Mouse (Mus musculus): ENCODE results near the gene Ly6g5b. TPM values are rescaled to one million over a fixed set of nuclear protein-coding genes. Genes with fewer than 3 reads are reported as not detected.

Ly6g5b gene
- polyA plus RNA-seq, 1 experiment from 2014 or later: 1.1 TPM

- Histone ChIP-seq H3K27me3 (0 out of 2 replicates have a peak, but pooled peaks cover 5% of the 10 kb centered on the region), H3K9ac (no peak overlapping the region)
- 80% methylated on average over 16 of the region's 16 CpGs for WGBS
Observed at GRCm38 (mm10) chr17:35082841-35083576, 32.2 kb downstream of the Ly6g5b start.

GRCm38 (mm10) chr17:35080710-35081109 is 34.5 kb downstream of the Ly6g5b start:
- H3K27ac ChIP-seq: no peak overlapping the region
- peaks cover 18% of the 10 kb centered on the region for H3K4me1 ChIP-seq
- H3K4me2 ChIP-seq (replicated peaks): no peak overlapping the region
- no peak overlapping the region for H3K9ac ChIP-seq
- H3K27me3 ChIP-seq: peaks cover 11% of the 10 kb centered on the region; the same call in 1 of the 2 replicates
- H3K4me3 ChIP-seq: no peak overlapping the region
- no peak for ATAC-seq (ENCODE audit: low FRiP score, low read depth)
- 87% methylated on average over 4 of the region's 4 CpGs for WGBS
- H3K9me3 ChIP-seq: no peaks in the 10 kb centered on the region; the same call in 1 of the 2 replicates
- no peaks in the 10 kb centered on the region for H3K36me3 ChIP-seq

More at GRCm38 (mm10) chr17:35082841-35083576, 32.2 kb downstream of the Ly6g5b start:
- Histone ChIP-seq H3K4me2 (replicated peaks) (no peak overlapping the region), H3K9me3 (no peaks in the 10 kb centered on the region), H3K36me3 (no peaks in the 10 kb centered on the region), H3K4me3 (no peak overlapping the region), H3K27ac (no peak overlapping the region), H3K4me1 (0 out of 2 replicates have a peak, but pooled peaks cover 1% of the 10 kb centered on the region)
- ATAC-seq (ENCODE audit: low FRiP score, low read depth): no peak

- no peak for ATAC-seq (ENCODE audit: low FRiP score, low read depth)
- Histone ChIP-seq H3K36me3 (no peaks in the 10 kb centered on the region), H3K9me3 (no peaks in the 10 kb centered on the region; the same call in 1 of the 2 replicates), H3K27me3 (peaks cover 11% of the 10 kb centered on the region; the same call in 1 of the 2 replicates), H3K9ac (0 out of 2 replicates have a peak overlapping the region, but pooled peaks have one; percentile 4), H3K27ac (no peak overlapping the region), H3K4me3 (no peak overlapping the region), H3K4me1 (peaks cover 18% of the 10 kb centered on the region), H3K4me2 (replicated peaks) (no peak overlapping the region)
- WGBS: 39% methylated on average over 6 of the region's 6 CpGs
Observed at GRCm38 (mm10) chr17:35080248-35080647, 35.0 kb downstream of the Ly6g5b start.

- no peak overlapping the region for H3K27ac ChIP-seq
- H3K4me3 ChIP-seq: no peak overlapping the region
- H3K4me2 ChIP-seq (replicated peaks): no peak overlapping the region
- H3K4me1 ChIP-seq: peaks cover 18% of the 10 kb centered on the region
- H3K36me3 ChIP-seq: no peaks in the 10 kb centered on the region
- 74% methylated on average over 9 of the region's 9 CpGs for WGBS
- ATAC-seq (ENCODE audit: low FRiP score, low read depth): no peak
- H3K9me3 ChIP-seq: no peaks in the 10 kb centered on the region; the same call in 1 of the 2 replicates
- 0 out of 2 replicates have a peak overlapping the region, but pooled peaks have one; percentile 4 for H3K9ac ChIP-seq
- H3K27me3 ChIP-seq: peaks cover 11% of the 10 kb centered on the region; the same call in 1 of the 2 replicates
Observed at GRCm38 (mm10) chr17:35079778-35080177, 35.5 kb downstream of the Ly6g5b start.

GRCm38 (mm10) chr17:35077786-35078233 is 37.4 kb downstream of the Ly6g5b start, which contains the start of gene Ly6g6d:
Ly6g6d (minus strand) TSS chr17:35078065.
- H3K27me3 ChIP-seq: peaks cover 11% of the 10 kb centered on the region; the same call in 1 of the 2 replicates
- H3K4me3 ChIP-seq: no peak within 1 kb of the TSS
- no peaks in the 10 kb centered on the region; the same call in 1 of the 2 replicates for H3K9me3 ChIP-seq
- H3K27ac ChIP-seq: no peak within 1 kb of the TSS
- peak within 1 kb of the TSS; percentile 43; the same call in 1 of the 2 replicates for H3K9ac ChIP-seq
- H3K4me2 ChIP-seq (replicated peaks): peak within 1 kb of the TSS; percentile 41
- H3K36me3 ChIP-seq: no peaks in the 10 kb centered on the region
- WGBS: 15% methylated on average over 14 of the region's 14 CpGs
- H3K4me1 ChIP-seq: peaks cover 26% of the 10 kb centered on the region
- ATAC-seq (ENCODE audit: low FRiP score, low read depth): no peak

- Histone ChIP-seq H3K9ac (no peak overlapping the region), H3K4me3 (no peak overlapping the region), H3K36me3 (no peaks in the 10 kb centered on the region), H3K4me1 (peaks cover 26% of the 10 kb centered on the region), H3K4me2 (replicated peaks) (peak overlapping the region; percentile 41), H3K9me3 (no peaks in the 10 kb centered on the region; the same call in 1 of the 2 replicates), H3K27me3 (peaks cover 11% of the 10 kb centered on the region; the same call in 1 of the 2 replicates), H3K27ac (no peak overlapping the region)
- no peak for ATAC-seq (ENCODE audit: low FRiP score, low read depth)
- WGBS: 29% methylated on average over 2 of the region's 2 CpGs
Observed at GRCm38 (mm10) chr17:35077285-35077684, 37.9 kb downstream of the Ly6g5b start.

GRCm38 (mm10) chr17:35076507-35077176 is 38.6 kb downstream of the Ly6g5b start, which contains the start of gene Ly6g6e:
Ly6g6e (plus strand) TSS chr17:35076902.
- Histone ChIP-seq H3K9me3 (no peaks in the 10 kb centered on the region; the same call in 1 of the 2 replicates), H3K27me3 (peaks cover 11% of the 10 kb centered on the region; the same call in 1 of the 2 replicates), H3K4me1 (peaks cover 26% of the 10 kb centered on the region), H3K36me3 (no peaks in the 10 kb centered on the region), H3K27ac (no peak within 1 kb of the TSS), H3K4me3 (no peak within 1 kb of the TSS), H3K4me2 (replicated peaks) (peak within 1 kb of the TSS; percentile 41), H3K9ac (peak within 1 kb of the TSS; percentile 43; the same call in 1 of the 2 replicates)
- ATAC-seq (ENCODE audit: low FRiP score, low read depth): no peak
- 19% methylated on average over 10 of the region's 10 CpGs for WGBS

- no peak overlapping the region for H3K4me3 ChIP-seq
- no peaks in the 10 kb centered on the region; the same call in 1 of the 2 replicates for H3K9me3 ChIP-seq
- WGBS: 30% methylated on average over 17 of the region's 17 CpGs
- ATAC-seq (ENCODE audit: low FRiP score, low read depth): no peak
- H3K4me2 ChIP-seq (replicated peaks): 0 out of 2 replicates have a peak overlapping the region, but pooled peaks have one; percentile 16
- H3K27ac ChIP-seq: no peak overlapping the region
- H3K4me1 ChIP-seq: peaks cover 26% of the 10 kb centered on the region
- peak overlapping the region; percentile 45; the same call in 1 of the 2 replicates for H3K9ac ChIP-seq
- peaks cover 13% of the 10 kb centered on the region; the same call in 1 of the 2 replicates for H3K27me3 ChIP-seq
- H3K36me3 ChIP-seq: no peaks in the 10 kb centered on the region
Observed at GRCm38 (mm10) chr17:35074097-35074496, 41.1 kb downstream of the Ly6g5b start.

- Histone ChIP-seq H3K27ac (no peak overlapping the region), H3K27me3 (peaks cover 28% of the 10 kb centered on the region), H3K36me3 (no peaks in the 10 kb centered on the region), H3K9me3 (no peaks in the 10 kb centered on the region; the same call in 1 of the 2 replicates), H3K4me1 (peaks cover 11% of the 10 kb centered on the region), H3K4me3 (no peak overlapping the region), H3K9ac (no peak overlapping the region), H3K4me2 (replicated peaks) (no peak overlapping the region)
- no peak for ATAC-seq (ENCODE audit: low FRiP score, low read depth)
- WGBS: 77% methylated on average over 9 of the region's 9 CpGs
Observed at GRCm38 (mm10) chr17:35071454-35071853, 43.8 kb downstream of the Ly6g5b start.

- Histone ChIP-seq H3K4me1 (peaks cover 9% of the 10 kb centered on the region), H3K4me2 (replicated peaks) (no peak overlapping the region), H3K9ac (no peak overlapping the region), H3K27ac (no peak overlapping the region), H3K27me3 (peaks cover 36% of the 10 kb centered on the region), H3K9me3 (no peaks in the 10 kb centered on the region; the same call in 1 of the 2 replicates), H3K4me3 (no peak overlapping the region), H3K36me3 (no peaks in the 10 kb centered on the region)
- WGBS: 55% methylated on average over 6 of the region's 6 CpGs
- ATAC-seq (ENCODE audit: low FRiP score, low read depth): no peak
Observed at GRCm38 (mm10) chr17:35070556-35071229, 44.5 kb downstream of the Ly6g5b start.

GRCm38 (mm10) chr17:35068213-35068914 is 46.9 kb downstream of the Ly6g5b start:
- H3K36me3 ChIP-seq: peaks cover 4% of the 10 kb centered on the region
- peaks cover 18% of the 10 kb centered on the region for H3K4me1 ChIP-seq
- 82% methylated on average over 17 of the region's 17 CpGs for WGBS

More at GRCm38 (mm10) chr17:35068213-35068914, 46.9 kb downstream of the Ly6g5b start:
- Histone ChIP-seq H3K27ac (no peak overlapping the region), H3K4me3 (no peak overlapping the region), H3K27me3 (peaks cover 59% of the 10 kb centered on the region), H3K9ac (no peak overlapping the region), H3K9me3 (no peaks in the 10 kb centered on the region), H3K4me2 (replicated peaks) (no peak overlapping the region)
- ATAC-seq (ENCODE audit: low FRiP score, low read depth): no peak

Data from limb, embryonic 13.5 days (tissue).